Mouse (Mus musculus) cortical plate, adult 2 months (tissue): ENCODE measurements around the gene Lyrm9. TPM values are rescaled to one million over a fixed set of nuclear protein-coding genes. Genes with fewer than 3 reads are reported as not detected.
A peak's percentile ranks its signal among the peaks of the same experiment; 100 is the strongest.

Experiments
- H3K27ac ChIP-seq: fragments of 200-500 bp; 2 replicates; pipeline ENCODE4 v1.5.1; 2012; ENCODE audit warnings: low read length, control low read depth, inconsistent platforms; ENCODE audit not compliant: insufficient read depth
- H3K4me1 ChIP-seq: fragments of 200-500 bp; 2 replicates; pipeline ENCODE4 v1.6.1; 2011; ENCODE audit warnings: low read length; ENCODE audit not compliant: control insufficient read depth, insufficient read depth
- H3K4me3 ChIP-seq: fragments of 200-500 bp; 2 replicates; pipeline ENCODE4 v1.5.1; 2011; ENCODE audit warnings: mild to moderate bottlenecking, low read length, control low read depth; ENCODE audit not compliant: insufficient read depth
- CTCF ChIP-seq: fragments of 200-500 bp; IDR thresholded peaks from 2 replicates; pipeline ENCODE4 v1.5.1; 2011; ENCODE audit warnings: mild to moderate bottlenecking, control low read depth, low read length; ENCODE audit not compliant: insufficient read depth; ENCODE audit errors: extremely low read depth
- POLR2A ChIP-seq: fragments of 200-500 bp; IDR thresholded peaks from 2 replicates; pipeline ENCODE4 v1.6.1; 2011; ENCODE audit warnings: mild to moderate bottlenecking, low read length, control low read depth; ENCODE audit not compliant: insufficient read depth; ENCODE audit errors: extremely low read depth
- polyA plus RNA-seq: library from polyadenylated mRNA; depleted of rRNA; stranded (reverse); fragments of >200 nt; gene quantifications from 2 replicates; pipeline ENCODE4 v1.2.3, GENCODE M21; 2012; rRNA removed

The Lyrm9 gene
- 19.1 and 20.5 TPM in 2 replicates for polyA plus RNA-seq

DNA sequence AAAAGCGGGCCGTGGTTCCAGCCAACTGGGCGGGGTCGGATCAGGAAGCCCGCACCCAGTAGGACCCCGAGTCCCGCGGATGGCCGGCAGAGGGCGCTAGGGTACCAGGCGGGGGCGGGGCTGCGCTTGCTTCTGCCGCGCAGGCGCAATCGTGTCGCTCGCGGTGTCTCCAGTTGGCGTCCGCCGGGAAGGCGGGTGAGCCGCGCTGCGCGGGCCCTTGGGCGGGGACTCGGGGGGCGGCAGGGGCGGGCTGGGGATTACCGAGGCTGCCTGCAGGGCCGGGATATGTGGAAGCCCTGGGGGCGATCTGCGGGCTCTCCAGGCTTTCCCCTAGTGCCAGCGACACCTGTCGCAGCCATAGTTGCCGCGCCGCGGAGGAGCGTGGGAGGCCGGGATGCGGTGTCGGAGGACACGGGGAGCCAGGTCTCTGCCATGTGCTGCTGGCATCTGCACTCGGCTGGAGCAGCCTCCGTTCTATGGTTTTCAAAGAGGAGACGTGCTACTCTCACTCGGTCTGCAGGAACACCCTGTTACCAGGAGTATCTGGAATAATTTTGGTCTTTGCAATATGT, at the start of gene Lyrm9:
Lyrm9 (plus strand) TSS at position 143 of the 572 bp plus-strand sequence.
- H3K4me3 ChIP-seq: peak within 1 kb of the TSS; percentile 49
- peak within 1 kb of the TSS; percentile 92 for H3K27ac ChIP-seq
- TF ChIP-seq POLR2A: peak; percentile 52; the same call in 1 of the 2 replicates
- peak; percentile 59 for TF ChIP-seq CTCF
- peaks cover 10% of the 10 kb centered on the region for H3K4me1 ChIP-seq

DNA sequence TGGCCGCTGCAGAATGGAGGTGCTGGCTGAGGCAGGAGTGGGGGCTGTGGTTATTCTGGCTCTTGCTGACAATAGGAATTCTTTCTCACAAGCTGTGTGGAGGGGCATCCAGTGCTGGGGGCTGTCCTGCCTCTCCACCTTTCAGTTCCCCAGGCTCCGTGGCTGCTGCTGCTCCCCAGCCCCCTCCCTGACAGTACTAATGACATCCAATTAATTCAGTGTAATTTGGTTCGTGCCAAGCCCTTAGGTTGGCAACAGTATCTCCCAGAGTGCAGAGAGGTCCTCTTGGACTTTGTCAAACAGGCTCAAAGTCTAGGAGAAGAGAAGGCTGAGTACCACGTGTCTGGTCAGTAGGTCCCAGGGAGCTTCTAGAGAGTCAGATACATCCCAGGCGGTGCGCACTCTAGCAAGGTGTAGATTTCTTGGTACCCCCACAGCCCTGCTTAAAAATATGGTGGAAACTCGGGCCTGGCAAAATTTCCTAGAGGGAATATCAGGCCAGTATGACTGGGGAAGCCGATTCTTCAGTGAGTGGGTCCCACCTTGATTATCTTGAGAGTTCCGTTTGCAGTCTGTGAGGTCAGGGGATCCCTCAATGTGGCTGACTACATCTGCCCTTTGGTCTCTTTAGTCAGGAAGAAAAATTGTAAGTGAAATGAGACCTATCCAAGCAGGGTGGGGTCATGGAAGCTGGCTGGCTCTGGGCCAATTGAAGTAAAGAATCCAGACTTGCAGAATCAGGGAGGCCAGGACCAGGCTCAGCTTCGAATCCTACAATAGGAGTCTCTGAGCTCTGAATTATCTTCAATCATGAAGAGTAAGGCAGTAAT, 48.3 kb upstream of the Lyrm9 start:
- Histone ChIP-seq H3K4me1 (no peaks in the 10 kb centered on the region), H3K4me3 (no peak overlapping the region), H3K27ac (no peak overlapping the region)
- TF ChIP-seq CTCF (no peak), POLR2A (no peak)

DNA sequence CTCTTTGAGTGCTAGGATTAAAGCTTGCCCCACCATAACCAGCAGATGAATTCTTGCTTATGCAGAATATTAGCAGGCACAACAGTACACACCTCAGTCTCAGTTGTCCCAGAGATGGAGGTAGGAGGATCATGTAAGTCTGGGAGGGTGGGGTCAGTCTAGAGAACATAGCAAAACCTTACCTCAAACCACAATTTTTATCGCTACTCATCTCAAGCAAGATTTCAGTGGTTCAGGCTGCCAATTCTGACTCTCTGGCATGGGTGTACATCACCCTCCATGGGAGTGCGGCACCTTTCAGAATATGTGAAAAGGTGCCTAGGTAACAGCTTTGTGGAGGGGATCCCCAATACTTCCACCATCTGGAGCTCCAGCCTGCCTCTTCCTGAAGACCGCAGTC, 46.4 kb upstream of the Lyrm9 start:
- no peak overlapping the region for H3K27ac ChIP-seq
- H3K4me1 ChIP-seq: no peaks in the 10 kb centered on the region
- TF ChIP-seq POLR2A: no peak
- no peak for TF ChIP-seq CTCF
- H3K4me3 ChIP-seq: no peak overlapping the region

DNA sequence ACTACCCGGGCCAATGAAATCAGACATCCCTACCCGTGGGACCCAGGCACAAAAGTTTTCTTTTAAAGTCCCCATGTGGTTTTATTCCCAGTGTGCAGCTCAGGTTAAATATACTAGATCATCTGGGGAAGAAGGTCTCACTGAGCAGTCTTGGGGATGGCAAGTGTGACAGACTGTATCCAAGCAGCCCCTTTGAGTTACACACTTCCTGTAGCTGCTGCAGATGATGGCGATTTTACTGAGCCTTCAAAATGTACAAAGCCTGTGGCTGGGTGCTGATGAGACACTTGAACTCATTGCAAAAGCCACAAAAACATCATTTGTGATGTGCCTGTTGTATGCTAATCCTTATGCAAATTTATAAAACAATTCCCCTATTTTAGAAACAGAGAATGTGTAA, 45.8 kb upstream of the Lyrm9 start:
- Histone ChIP-seq H3K4me1 (no peaks in the 10 kb centered on the region), H3K4me3 (no peak overlapping the region), H3K27ac (no peak overlapping the region)
- TF ChIP-seq POLR2A (no peak), CTCF (no peak)

DNA sequence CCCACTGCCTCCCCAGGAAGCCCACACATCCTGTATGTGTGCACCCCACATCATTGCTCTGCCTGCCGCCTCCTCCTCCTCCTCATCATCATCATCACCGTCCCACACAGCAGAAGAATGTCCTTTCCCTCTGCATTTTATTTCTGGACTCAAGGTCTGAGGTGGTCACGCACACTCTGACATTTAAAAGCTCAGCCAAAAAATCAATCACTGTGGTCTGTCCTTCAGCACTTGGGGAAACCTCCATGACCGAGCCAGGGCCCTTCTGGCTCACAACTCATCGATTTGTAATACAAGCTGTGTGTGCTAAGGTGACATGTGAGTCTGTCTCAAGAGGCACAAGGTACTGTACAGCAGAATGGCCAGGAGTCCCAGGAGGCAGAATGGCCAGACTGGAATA, 44.1 kb upstream of the Lyrm9 start:
- Histone ChIP-seq H3K4me1 (peaks cover 2% of the 10 kb centered on the region; the same call in 1 of the 2 replicates), H3K27ac (no peak overlapping the region), H3K4me3 (no peak overlapping the region)
- TF ChIP-seq POLR2A: no peak
- TF ChIP-seq CTCF: no peak

DNA sequence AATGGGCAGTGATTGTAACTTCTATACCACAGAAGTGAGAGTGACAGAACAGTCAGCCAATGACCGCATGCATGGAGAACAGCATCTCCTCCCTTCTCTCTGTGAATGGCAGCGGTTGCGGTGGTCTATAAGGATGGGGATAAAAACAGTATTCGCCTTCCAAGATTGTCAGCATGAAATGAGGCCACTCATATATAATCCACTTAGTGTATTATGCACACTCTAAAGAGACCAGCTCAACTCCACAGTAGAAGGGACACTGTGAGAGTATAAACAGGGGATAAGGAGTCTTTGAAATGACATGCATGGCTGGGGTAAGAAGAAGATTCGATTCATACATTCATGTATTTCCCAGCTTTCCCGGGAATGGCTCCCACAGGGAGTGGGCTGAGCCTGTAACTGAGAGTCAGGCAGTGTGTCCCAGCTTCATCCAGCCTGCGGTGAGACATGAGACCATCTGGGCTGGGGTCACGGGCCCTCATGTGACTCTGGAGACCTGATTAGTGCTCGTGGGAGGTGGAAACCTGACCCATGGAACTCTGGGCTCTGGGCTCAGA, 43.5 kb upstream of the Lyrm9 start:
- Histone ChIP-seq H3K4me3 (no peak overlapping the region), H3K4me1 (peaks cover 2% of the 10 kb centered on the region; the same call in 1 of the 2 replicates), H3K27ac (no peak overlapping the region)
- TF ChIP-seq POLR2A: no peak

DNA sequence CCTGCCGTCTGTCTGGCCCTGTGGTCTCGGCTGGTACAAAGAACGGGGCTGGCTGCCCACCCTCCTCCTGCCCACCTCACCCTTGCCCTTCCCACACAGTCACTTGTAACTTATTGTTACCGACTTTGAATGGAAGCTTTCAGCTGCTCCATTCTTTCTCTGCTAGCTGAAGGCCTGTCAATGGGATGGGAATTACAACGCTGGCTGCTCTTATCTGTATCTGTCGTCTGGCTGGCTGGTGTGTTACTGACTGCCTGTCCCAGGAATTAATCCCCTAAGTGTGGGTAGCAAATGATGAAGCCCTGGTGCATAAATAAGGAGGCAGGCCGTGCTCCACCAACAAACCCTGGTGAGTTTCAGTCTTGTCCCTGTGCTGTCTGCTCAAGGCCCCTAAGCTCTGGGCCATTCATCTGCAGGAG, 40.4 kb upstream of the Lyrm9 start:
- Histone ChIP-seq H3K27ac (no peak overlapping the region), H3K4me1 (peaks cover 2% of the 10 kb centered on the region; the same call in 1 of the 2 replicates), H3K4me3 (no peak overlapping the region)
- no peak for TF ChIP-seq CTCF
- no peak for TF ChIP-seq POLR2A

DNA sequence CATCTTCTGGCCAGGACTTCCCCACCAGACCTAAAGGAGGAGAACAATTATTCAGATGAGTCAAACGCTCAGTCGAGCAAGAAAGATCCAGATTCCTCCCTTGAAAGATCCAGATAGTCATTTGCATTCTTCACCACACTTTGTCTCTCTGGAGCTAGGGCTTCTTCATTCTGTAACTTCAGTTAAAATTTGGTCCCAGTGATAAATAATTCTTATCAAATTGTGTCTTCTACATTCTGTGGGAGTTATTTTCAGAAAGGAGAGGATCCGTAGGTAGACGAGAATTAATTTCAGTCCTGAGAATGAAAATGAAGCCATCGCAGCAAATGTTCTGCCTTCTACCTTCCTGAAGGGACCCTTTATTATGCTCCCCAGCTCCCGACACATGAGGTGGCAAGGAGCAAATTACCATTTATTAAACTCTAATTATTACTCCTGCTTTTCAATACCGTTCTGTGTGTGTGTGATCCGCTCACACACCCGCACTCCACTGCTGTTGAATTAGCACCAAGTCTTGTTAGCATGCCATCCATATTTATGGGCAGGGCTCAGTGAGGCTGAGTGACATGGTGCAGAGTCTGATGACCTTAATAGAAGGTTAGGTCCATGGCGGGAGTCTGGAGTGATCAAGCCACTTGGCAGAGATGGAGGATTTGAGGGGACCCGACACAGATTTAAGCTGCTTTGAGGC, 36.9 kb upstream of the Lyrm9 start:
- Histone ChIP-seq H3K4me3 (no peak overlapping the region), H3K4me1 (peaks cover 10% of the 10 kb centered on the region), H3K27ac (no peak overlapping the region)
- TF ChIP-seq POLR2A: no peak
- no peak for TF ChIP-seq CTCF

DNA sequence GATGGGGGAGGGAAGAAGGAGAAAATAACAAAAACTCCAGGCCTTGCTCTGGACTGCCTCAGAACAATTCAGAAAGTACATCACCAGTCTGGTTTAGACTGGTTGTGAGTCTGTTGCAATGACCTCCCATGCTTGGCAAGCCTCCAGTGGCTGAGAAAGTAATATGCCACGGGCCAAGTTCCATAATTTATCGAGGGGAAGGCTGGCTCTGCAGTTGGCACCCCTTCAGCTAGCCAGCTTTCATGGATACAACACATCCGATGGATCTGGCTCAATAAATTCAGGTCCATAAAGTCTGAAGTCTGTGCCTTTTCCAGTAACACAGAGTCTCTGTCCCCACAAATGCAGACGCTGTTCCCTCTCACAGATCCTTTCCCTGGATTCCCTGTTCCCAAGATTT, 34.8 kb upstream of the Lyrm9 start:
- peaks cover 8% of the 10 kb centered on the region; the same call in 1 of the 2 replicates for H3K4me1 ChIP-seq
- TF ChIP-seq CTCF (no peak), POLR2A (no peak)
- H3K27ac ChIP-seq: peak overlapping the region; percentile 37
- no peak overlapping the region for H3K4me3 ChIP-seq

DNA sequence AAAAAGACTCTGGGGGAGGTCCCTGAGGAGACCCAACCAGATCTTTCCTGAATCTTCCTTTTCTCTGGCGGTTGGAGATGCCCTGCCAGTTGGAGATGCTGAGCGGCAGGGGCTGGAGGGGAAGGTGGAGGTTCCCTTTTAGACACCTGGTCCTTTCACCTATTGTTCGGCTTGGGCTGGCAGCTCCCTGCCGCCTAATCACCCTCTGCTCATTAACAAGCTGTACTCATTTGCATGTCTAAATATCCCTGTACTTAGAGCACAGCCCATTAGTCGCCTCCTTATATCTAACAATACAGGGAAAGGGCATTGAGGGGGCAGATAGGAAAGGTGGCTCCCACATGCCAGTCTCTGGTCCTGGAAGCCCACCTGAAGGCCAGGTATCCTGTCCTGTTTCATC, 34.3 kb upstream of the Lyrm9 start:
- peak overlapping the region; percentile 37 for H3K27ac ChIP-seq
- peaks cover 8% of the 10 kb centered on the region; the same call in 1 of the 2 replicates for H3K4me1 ChIP-seq
- no peak overlapping the region for H3K4me3 ChIP-seq
- TF ChIP-seq CTCF (no peak), POLR2A (no peak)
